Mouse (Mus musculus): ENCODE data around the gene Dnajb3. TPM values are rescaled to one million over a fixed set of nuclear protein-coding genes. Genes with fewer than 3 reads are reported as not detected.

Dnajb3 gene
- polyA plus RNA-seq, 1 experiment from 2014 or later, result 6.9 TPM

- no peak for ATAC-seq (ENCODE audit: borderline replicate concordance, extremely low read depth, low FRiP score, low TSS enrichment)
- Histone ChIP-seq H3K9me3 (peaks cover 33% of the 10 kb centered on the region; the same call in 1 of the 2 replicates), H3K4me1 (no peaks in the 10 kb centered on the region), H3K4me3 (no peak overlapping the region), H3K27me3 (no peaks in the 10 kb centered on the region), H3K27ac (no peak overlapping the region), H3K36me3 (no peaks in the 10 kb centered on the region), H3K9ac (no peak overlapping the region), H3K4me2 (no peak overlapping the region)
- 70% methylated on average over 5 of the region's 5 CpGs for WGBS
Measured at GRCm38 (mm10) chr1:88240072-88240471, 34.5 kb upstream of the Dnajb3 start.

- 0 out of 2 replicates have a peak, but pooled peaks have one; percentile 6 for ATAC-seq (ENCODE audit: borderline replicate concordance, extremely low read depth, low FRiP score, low TSS enrichment)
- H3K27ac ChIP-seq, result no peak overlapping the region
- H3K4me3 ChIP-seq, result no peak overlapping the region
- peaks cover 38% of the 10 kb centered on the region; the same call in 1 of the 2 replicates for H3K9me3 ChIP-seq
- WGBS, result 71% methylated on average over 6 of the region's 6 CpGs
- H3K36me3 ChIP-seq, result no peaks in the 10 kb centered on the region
- H3K4me1 ChIP-seq, result no peaks in the 10 kb centered on the region
- H3K9ac ChIP-seq, result no peak overlapping the region
- H3K4me2 ChIP-seq, result no peak overlapping the region
- no peaks in the 10 kb centered on the region for H3K27me3 ChIP-seq
Measured at GRCm38 (mm10) chr1:88238771-88239170, 33.2 kb upstream of the Dnajb3 start.

- Histone ChIP-seq H3K4me3 (no peak overlapping the region), H3K9me3 (peaks cover 41% of the 10 kb centered on the region; the same call in 1 of the 2 replicates), H3K4me2 (no peak overlapping the region), H3K27ac (no peak overlapping the region), H3K9ac (no peak overlapping the region), H3K4me1 (no peaks in the 10 kb centered on the region), H3K36me3 (no peaks in the 10 kb centered on the region), H3K27me3 (no peaks in the 10 kb centered on the region)
- no peak for ATAC-seq (ENCODE audit: borderline replicate concordance, extremely low read depth, low FRiP score, low TSS enrichment)
- 69% methylated on average over 5 of the region's 5 CpGs for WGBS
Measured at GRCm38 (mm10) chr1:88237311-88237710, 31.7 kb upstream of the Dnajb3 start.

GRCm38 (mm10) chr1:88235894-88236415, 30.4 kb upstream of the Dnajb3 start:
- Histone ChIP-seq H3K27me3 (no peaks in the 10 kb centered on the region), H3K4me3 (no peak overlapping the region), H3K36me3 (no peaks in the 10 kb centered on the region), H3K4me2 (no peak overlapping the region), H3K4me1 (no peaks in the 10 kb centered on the region), H3K27ac (no peak overlapping the region), H3K9me3 (peaks cover 38% of the 10 kb centered on the region; the same call in 1 of the 2 replicates), H3K9ac (no peak overlapping the region)
- WGBS, result 59% methylated on average over 4 of the region's 4 CpGs
- no peak for ATAC-seq (ENCODE audit: borderline replicate concordance, extremely low read depth, low FRiP score, low TSS enrichment)

GRCm38 (mm10) chr1:88235046-88235893, 29.7 kb upstream of the Dnajb3 start:
- Histone ChIP-seq H3K9ac (no peak overlapping the region), H3K27ac (no peak overlapping the region), H3K4me2 (no peak overlapping the region), H3K9me3 (peaks cover 31% of the 10 kb centered on the region; the same call in 1 of the 2 replicates), H3K4me1 (no peaks in the 10 kb centered on the region), H3K36me3 (no peaks in the 10 kb centered on the region), H3K4me3 (no peak overlapping the region), H3K27me3 (no peaks in the 10 kb centered on the region)
- 58% methylated on average over 11 of the region's 11 CpGs for WGBS
- peak; percentile 4; the same call in 1 of the 2 replicates for ATAC-seq (ENCODE audit: borderline replicate concordance, extremely low read depth, low FRiP score, low TSS enrichment)

GRCm38 (mm10) chr1:88234646-88235045, 29.1 kb upstream of the Dnajb3 start:
- ATAC-seq (ENCODE audit: borderline replicate concordance, extremely low read depth, low FRiP score, low TSS enrichment), result no peak
- Histone ChIP-seq H3K4me2 (no peak overlapping the region), H3K27ac (no peak overlapping the region), H3K4me3 (no peak overlapping the region), H3K27me3 (no peaks in the 10 kb centered on the region), H3K4me1 (no peaks in the 10 kb centered on the region), H3K9me3 (peaks cover 33% of the 10 kb centered on the region; the same call in 1 of the 2 replicates), H3K9ac (no peak overlapping the region), H3K36me3 (no peaks in the 10 kb centered on the region)
- 42% methylated on average over 5 of the region's 5 CpGs for WGBS

GRCm38 (mm10) chr1:88234248-88234610, 28.6 kb upstream of the Dnajb3 start:
- Histone ChIP-seq H3K4me1 (no peaks in the 10 kb centered on the region), H3K9ac (no peak overlapping the region), H3K4me3 (no peak overlapping the region), H3K36me3 (no peaks in the 10 kb centered on the region), H3K27me3 (no peaks in the 10 kb centered on the region), H3K9me3 (peaks cover 35% of the 10 kb centered on the region; the same call in 1 of the 2 replicates), H3K27ac (no peak overlapping the region), H3K4me2 (no peak overlapping the region)
- WGBS, result 62% methylated on average over 4 of the region's 4 CpGs
- ATAC-seq (ENCODE audit: borderline replicate concordance, extremely low read depth, low FRiP score, low TSS enrichment), result no peak

- Histone ChIP-seq H3K9ac (no peak overlapping the region), H3K4me3 (no peak overlapping the region), H3K4me2 (no peak overlapping the region), H3K4me1 (no peaks in the 10 kb centered on the region), H3K9me3 (peaks cover 30% of the 10 kb centered on the region; the same call in 1 of the 2 replicates), H3K36me3 (no peaks in the 10 kb centered on the region), H3K27me3 (no peaks in the 10 kb centered on the region), H3K27ac (no peak overlapping the region)
- ATAC-seq (ENCODE audit: borderline replicate concordance, extremely low read depth, low FRiP score, low TSS enrichment), result no peak
- WGBS, result 64% methylated on average over 14 of the region's 14 CpGs
Measured at GRCm38 (mm10) chr1:88233421-88234247, 28.1 kb upstream of the Dnajb3 start.

- Histone ChIP-seq H3K4me2 (no peak overlapping the region), H3K4me1 (no peaks in the 10 kb centered on the region), H3K27me3 (no peaks in the 10 kb centered on the region), H3K36me3 (no peaks in the 10 kb centered on the region), H3K9ac (no peak overlapping the region), H3K4me3 (no peak overlapping the region), H3K27ac (no peak overlapping the region), H3K9me3 (peaks cover 27% of the 10 kb centered on the region; the same call in 1 of the 2 replicates)
- 50% methylated on average over 3 of the region's 3 CpGs for WGBS
- no peak for ATAC-seq (ENCODE audit: borderline replicate concordance, extremely low read depth, low FRiP score, low TSS enrichment)
Measured at GRCm38 (mm10) chr1:88232664-88233380, 27.2 kb upstream of the Dnajb3 start.

- WGBS, result 64% methylated on average over 7 of the region's 7 CpGs
- no peak overlapping the region for H3K4me2 ChIP-seq
- no peaks in the 10 kb centered on the region for H3K36me3 ChIP-seq
Measured at GRCm38 (mm10) chr1:88231803-88232499, 26.4 kb upstream of the Dnajb3 start.

More at GRCm38 (mm10) chr1:88231803-88232499, 26.4 kb upstream of the Dnajb3 start:
- no peak overlapping the region for H3K9ac ChIP-seq
- ATAC-seq (ENCODE audit: borderline replicate concordance, extremely low read depth, low FRiP score, low TSS enrichment), result no peak
- no peaks in the 10 kb centered on the region for H3K4me1 ChIP-seq
- H3K27me3 ChIP-seq, result no peaks in the 10 kb centered on the region
- no peak overlapping the region for H3K27ac ChIP-seq
- H3K4me3 ChIP-seq, result no peak overlapping the region
- peaks cover 34% of the 10 kb centered on the region; the same call in 1 of the 2 replicates for H3K9me3 ChIP-seq

Data from lung, embryonic 15.5 days (tissue).